Mouse (Mus musculus) adrenal gland, postnatal 4 days (tissue): Measurements from ENCODE around the gene Cyp2d10. TPM values are rescaled to one million over a fixed set of nuclear protein-coding genes. Genes with fewer than 3 reads are reported as not detected.
A peak's percentile ranks its signal among the peaks of the same experiment; 100 is the strongest.
"Not testable (repeated sequence)": the region's sequence is repeated elsewhere in the genome, so short reads cannot be mapped to it uniquely, and the experiment has no call there.

Experiments
- DNase-seq, 2 experiments: peaks; one replicate each; pipeline ENCODE4 v3.0.0; 2021 to 2022; ENCODE audit warnings: low spot score in 2 of 2, mixed read lengths in 2 of 2
- long read RNA-seq, 2 experiments: library from polyadenylated mRNA; stranded (forward); transcript quantifications; one replicate each; pipeline ENCODE4 v2.0.0; 2021
- total RNA-seq, 2 experiments: library from RNA; stranded (reverse); gene quantifications; 2 replicates each; pipeline ENCODE4 v1.2.3; 2021

Cyp2d10 gene
- total RNA-seq: 10 to 100 TPM in 1 of 2 experiments, 1 to 10 TPM in 1; 1.1 to 24.9 TPM
- long read RNA-seq, experiment 1, transcript Cyp2d10-201 (9 exons, 1,648 nt): major isoform, 24 of 40 reads
- long read RNA-seq, experiment 1, partial matches to known transcripts: 1 of 40 reads
- long read RNA-seq, experiment 1, other reads (novel, unspliced or antisense): 15 of 40 reads
- long read RNA-seq, experiment 2: 0 reads

GRCm38 (mm10) chr15:82406981-82407380, at the start of gene Cyp2d10:
Gene Cyp2d10, minus strand, starts transcription at chr15:82407195.
- no peak for DNase-seq

- not testable (repeated sequence) for DNase-seq
Measured at GRCm38 (mm10) chr15:82456086-82456790, 49.2 kb upstream of the Cyp2d10 start.

DNA sequence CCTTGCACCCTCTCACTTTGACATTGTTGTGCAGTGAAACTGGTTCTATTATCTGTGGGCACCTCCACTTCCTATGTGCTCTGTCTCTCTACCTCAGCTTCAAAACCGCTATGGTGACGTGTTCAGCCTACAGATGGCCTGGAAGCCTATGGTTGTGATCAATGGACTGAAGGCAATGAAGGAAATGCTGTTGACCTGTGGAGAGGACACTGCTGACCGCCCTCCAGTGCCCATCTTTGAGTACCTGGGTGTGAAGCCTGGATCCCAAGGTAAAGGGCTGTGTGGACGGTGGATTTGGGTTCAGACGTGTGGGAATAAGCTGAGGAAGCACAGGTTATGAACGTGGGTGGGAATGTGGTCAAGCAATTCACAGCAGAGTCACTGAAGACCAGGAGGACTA, 46.5 kb upstream of the Cyp2d10 start:
- DNase-seq: not testable (repeated sequence)

GRCm38 (mm10) chr15:82452133-82452532, 45.1 kb upstream of the Cyp2d10 start:
- not testable (repeated sequence) for DNase-seq

DNA sequence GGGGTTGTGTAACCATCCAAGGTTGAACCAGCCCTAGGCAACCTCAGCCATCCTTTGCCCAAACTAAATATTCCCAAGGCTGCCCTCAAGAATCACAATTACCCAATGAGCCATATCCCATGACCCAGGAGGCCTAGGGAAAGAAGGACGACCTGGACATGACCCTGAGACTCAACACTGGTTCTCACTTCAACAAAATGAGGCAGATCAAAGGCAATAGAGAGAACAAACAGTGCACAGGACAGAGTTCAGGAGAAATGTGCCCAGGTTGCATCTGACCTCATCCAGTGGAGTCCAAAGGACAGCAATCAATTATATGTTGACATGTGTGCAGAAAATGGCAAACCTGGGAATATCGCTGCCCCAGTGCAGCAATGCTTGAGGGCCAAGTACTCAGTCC, 43.0 kb upstream of the Cyp2d10 start:
- DNase-seq: not testable (repeated sequence)

GRCm38 (mm10) chr15:82445196-82445595, 38.2 kb upstream of the Cyp2d10 start:
- no peak for DNase-seq

GRCm38 (mm10) chr15:82443658-82444057, 36.7 kb upstream of the Cyp2d10 start:
- no peak for DNase-seq

DNA sequence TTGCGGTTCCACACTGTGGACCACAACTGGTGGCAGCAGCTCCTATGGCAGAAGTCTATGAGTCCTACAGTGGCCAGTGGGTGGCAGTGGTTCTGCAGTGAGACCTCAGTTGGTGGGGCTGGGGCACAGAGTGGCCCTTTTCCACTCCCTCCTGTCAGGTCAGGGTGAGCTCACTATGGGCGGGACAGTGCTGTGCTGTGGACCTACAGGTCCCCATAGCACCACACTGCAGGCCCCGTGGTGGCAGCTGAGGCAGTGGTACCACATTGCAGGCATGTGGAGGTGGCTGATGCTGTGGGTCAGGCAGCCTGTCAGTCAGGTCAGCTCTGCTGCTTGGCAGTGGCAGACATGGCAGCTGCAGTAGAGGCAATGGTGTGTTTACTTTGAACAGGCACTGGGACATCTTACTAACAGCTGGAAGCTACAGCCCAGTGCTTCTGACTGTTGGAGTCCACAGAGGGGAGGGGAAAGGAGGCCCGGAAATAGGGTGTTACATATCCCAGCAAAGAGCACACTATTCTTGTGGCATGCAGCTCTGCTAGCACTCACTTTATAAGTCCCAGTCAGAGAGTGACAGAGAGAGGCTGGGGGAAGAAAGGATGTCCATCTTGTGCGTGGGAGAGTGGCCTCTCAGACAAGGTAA, 31.1 kb upstream of the Cyp2d10 start:
- DNase-seq: no peak

GRCm38 (mm10) chr15:82435606-82436005, 28.6 kb upstream of the Cyp2d10 start:
- no peak for DNase-seq

- no peak for DNase-seq
Measured at GRCm38 (mm10) chr15:82435011-82435410, 28.0 kb upstream of the Cyp2d10 start.

- DNase-seq: no peak
Measured at GRCm38 (mm10) chr15:82434541-82434940, 27.5 kb upstream of the Cyp2d10 start.

- no peak for DNase-seq
Measured at GRCm38 (mm10) chr15:82433621-82434020, 26.6 kb upstream of the Cyp2d10 start.

- DNase-seq: no peak
Measured at GRCm38 (mm10) chr15:82433137-82433536, 26.1 kb upstream of the Cyp2d10 start, which contains the start of gene Cyp2d9. Gene Cyp2d9, plus strand, starts transcription at chr15:82433437.

- DNase-seq: no peak
Measured at GRCm38 (mm10) chr15:82423471-82423870, 16.5 kb upstream of the Cyp2d10 start.

DNA sequence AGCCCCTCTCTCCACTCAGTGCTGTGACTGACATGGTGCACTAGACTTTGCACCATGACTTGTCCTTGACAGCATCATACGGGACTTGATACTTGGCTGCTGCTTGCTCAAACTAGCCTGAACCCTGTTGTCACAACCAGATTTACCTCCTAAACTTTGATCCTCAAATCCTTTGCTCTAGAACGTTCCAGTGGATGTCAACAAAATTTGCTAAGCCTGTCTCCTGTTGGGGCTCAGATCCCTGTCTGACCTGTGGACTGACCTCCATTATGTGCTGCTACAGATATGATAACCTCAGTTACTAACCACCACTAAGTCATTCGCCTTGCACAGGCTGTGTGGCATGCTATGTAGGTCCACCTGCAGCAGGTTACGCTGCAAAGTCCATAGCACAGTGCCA, 15.9 kb upstream of the Cyp2d10 start:
- DNase-seq: no peak

GRCm38 (mm10) chr15:82418616-82419015, 11.6 kb upstream of the Cyp2d10 start:
- DNase-seq: no peak

DNA sequence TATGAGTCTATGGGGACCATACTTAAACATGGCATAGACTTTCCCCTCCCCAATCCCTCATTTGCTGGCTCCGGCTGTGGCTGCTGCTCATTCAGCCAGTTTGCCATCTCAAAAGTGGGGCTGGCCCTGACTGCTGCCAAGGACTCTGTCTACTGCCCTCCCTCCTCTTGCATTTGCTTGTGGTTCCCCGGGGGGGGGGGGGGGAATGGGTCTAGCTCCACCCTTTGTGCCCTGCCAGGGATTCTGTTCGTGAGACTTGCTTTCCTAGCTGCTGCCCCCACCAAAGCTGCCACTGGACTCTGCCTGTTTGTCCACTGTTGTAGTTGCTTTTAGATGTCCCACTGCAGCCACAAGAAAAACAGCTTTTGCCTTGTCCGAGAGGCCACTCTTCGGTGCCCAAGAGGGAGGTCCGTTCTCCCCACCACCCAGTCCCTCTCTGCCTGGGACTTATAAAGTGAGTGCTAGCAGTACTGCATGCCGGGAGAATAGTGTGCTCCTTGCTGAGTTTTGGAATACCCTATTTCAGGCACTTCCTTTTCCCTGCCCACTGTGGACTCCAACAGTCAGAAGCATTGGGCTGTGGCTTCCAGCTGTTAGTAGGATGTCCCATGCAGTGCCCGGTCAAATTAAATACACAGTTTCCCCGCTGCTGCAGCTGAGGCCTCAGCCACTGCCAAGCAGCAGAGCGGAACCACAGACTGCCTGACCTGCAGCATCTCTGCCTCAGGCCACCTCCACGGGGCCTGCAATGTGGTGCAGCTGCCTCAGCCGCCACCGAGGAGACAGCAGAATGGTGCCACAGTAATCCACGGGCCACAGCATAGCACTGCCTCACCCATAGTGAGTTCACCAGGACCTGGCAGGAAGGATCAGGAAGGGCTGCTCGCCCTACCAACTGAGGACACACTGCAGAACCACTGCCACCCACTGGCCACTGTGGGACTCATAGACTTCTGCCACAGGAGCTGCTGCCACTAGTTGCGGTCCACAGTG, 10.1 kb upstream of the Cyp2d10 start:
- peak; percentile 52 to 71 for DNase-seq

DNA sequence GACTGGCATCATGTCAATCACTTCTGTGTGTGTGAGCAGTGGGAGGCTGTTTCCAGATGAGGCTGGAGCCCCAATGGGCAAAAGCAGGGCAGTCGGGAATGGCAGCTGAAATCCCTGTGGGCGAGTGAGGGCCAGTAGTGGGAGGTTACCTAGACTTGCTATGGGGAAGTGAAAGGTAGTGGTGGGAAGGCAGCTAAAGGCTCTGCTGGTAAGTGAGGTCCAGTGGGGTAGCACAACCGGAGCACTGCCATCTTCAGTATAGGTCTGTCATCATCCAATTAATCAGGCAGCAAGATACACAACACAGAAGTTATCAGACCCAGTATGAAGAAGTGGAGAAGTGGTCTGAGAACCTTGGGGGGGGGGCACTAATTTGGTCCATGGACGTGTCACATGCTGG, 541 bp upstream of the Cyp2d10 start:
- no peak for DNase-seq

- DNase-seq: no peak
Measured at GRCm38 (mm10) chr15:82404163-82404562, 2.8 kb downstream of the Cyp2d10 start.

DNA sequence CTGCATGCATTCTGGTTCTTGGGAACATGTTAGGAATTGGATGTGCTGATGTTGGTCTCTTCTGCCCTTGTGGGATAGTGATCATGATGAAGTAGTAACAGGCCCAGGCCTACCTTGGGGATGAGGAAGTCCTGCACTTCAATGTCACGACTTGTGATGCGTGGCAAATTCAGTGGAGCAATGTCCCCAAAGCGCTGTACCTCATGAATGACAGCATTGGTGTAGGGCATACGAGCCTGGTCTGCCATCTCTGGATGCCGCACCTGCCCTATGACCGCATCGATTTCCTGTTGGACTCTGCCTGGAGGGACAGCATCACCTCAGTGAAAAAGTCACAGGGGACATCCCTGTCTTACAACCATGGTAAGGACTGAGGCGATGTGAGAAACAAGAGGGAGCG, 3.4 kb downstream of the Cyp2d10 start:
- DNase-seq: no peak

GRCm38 (mm10) chr15:82402741-82403140, 4.3 kb downstream of the Cyp2d10 start:
- DNase-seq: no peak
